Mouse (Mus musculus) heart, adult 2 months (tissue): ENCODE results near the gene Samd4b. TPM values are rescaled to one million over a fixed set of nuclear protein-coding genes. Genes with fewer than 3 reads are reported as not detected.

Experiments
- DNase-seq, 2 experiments: peaks; one replicate each; pipeline ENCODE4 v3.0.0; 2021
- H3K27ac ChIP-seq: fragments of 200-600 bp; 2 replicates; pipeline ENCODE4 v1.8.1; 2022
- H3K27me3 ChIP-seq: fragments of 200-500 bp; 2 replicates; pipeline ENCODE4 v1.6.1; 2012; ENCODE audit warnings: mild to moderate bottlenecking, low read length, inconsistent platforms, mixed read lengths; ENCODE audit not compliant: control insufficient read depth, insufficient read depth
- H3K36me3 ChIP-seq: fragments of 200-500 bp; 2 replicates; pipeline ENCODE4 v1.6.1; 2012; ENCODE audit warnings: low read length, inconsistent platforms; ENCODE audit not compliant: control insufficient read depth, insufficient read depth
- H3K4me1 ChIP-seq: fragments of 200-500 bp; 2 replicates; pipeline ENCODE4 v1.6.1; 2011; ENCODE audit warnings: low read length; ENCODE audit not compliant: control insufficient read depth, insufficient read depth
- H3K4me3 ChIP-seq: fragments of 200-600 bp; 2 replicates; pipeline ENCODE4 v1.8.1; 2022
- H3K79me2 ChIP-seq: fragments of 200-500 bp; replicated peaks from 2 replicates; pipeline ENCODE4 v1.6.1; 2012; ENCODE audit warnings: mild to moderate bottlenecking, inconsistent platforms, low read length, moderate library complexity, mixed read lengths; ENCODE audit not compliant: control insufficient read depth, insufficient read depth
- H3K9ac ChIP-seq: fragments of 200-500 bp; 2 replicates; pipeline ENCODE4 v1.6.1; 2012; ENCODE audit warnings: low read depth, mild to moderate bottlenecking, control low read depth, inconsistent platforms, low read length, mixed read lengths
- CTCF ChIP-seq: fragments of 200-600 bp; IDR thresholded peaks from 2 replicates; pipeline ENCODE4 v1.8.1; 2022; ENCODE audit warnings: antibody characterized with exemption, mild to moderate bottlenecking, moderate library complexity
- EP300 ChIP-seq: fragments of 200-500 bp; IDR thresholded peaks from 2 replicates; pipeline ENCODE4 v1.6.1; 2011; ENCODE audit warnings: low read depth, low read length, control low read depth; ENCODE audit not compliant: insufficient read depth
- POLR2A ChIP-seq: fragments of 200-500 bp; IDR thresholded peaks from 2 replicates; pipeline ENCODE4 v1.6.1; 2011; ENCODE audit warnings: mild to moderate bottlenecking, low read depth, low read length, control low read depth; ENCODE audit not compliant: insufficient read depth
- WGBS: fragments of 180-500 bp; shearing (Covaris S2); methylation state at CpG from one replicate; pipeline ENCODE4 v1.1.7; 2018; 5-methylcytosine and 5-hydroxymethylcytosine counted together
- intact Hi-C: fragments of 180-260 bp; cut with DNase I; formaldehyde crosslinking; loops from one replicate; pipeline ENCODE4 v1.15.1; 2025
- polyA plus RNA-seq: library from polyadenylated mRNA; depleted of rRNA; stranded (reverse); fragments of >200 nt; gene quantifications from 2 replicates; pipeline ENCODE4 v1.2.3, GENCODE M21; 2012
- total RNA-seq, 2 experiments: library from RNA; stranded (reverse); gene quantifications; 2 replicates each; pipeline ENCODE4 v1.2.3; 2021

Gene Samd4b
- total and polyA plus RNA-seq, 3 experiments, result 21.9 to 46.1 (median 22.4) TPM

DNA sequence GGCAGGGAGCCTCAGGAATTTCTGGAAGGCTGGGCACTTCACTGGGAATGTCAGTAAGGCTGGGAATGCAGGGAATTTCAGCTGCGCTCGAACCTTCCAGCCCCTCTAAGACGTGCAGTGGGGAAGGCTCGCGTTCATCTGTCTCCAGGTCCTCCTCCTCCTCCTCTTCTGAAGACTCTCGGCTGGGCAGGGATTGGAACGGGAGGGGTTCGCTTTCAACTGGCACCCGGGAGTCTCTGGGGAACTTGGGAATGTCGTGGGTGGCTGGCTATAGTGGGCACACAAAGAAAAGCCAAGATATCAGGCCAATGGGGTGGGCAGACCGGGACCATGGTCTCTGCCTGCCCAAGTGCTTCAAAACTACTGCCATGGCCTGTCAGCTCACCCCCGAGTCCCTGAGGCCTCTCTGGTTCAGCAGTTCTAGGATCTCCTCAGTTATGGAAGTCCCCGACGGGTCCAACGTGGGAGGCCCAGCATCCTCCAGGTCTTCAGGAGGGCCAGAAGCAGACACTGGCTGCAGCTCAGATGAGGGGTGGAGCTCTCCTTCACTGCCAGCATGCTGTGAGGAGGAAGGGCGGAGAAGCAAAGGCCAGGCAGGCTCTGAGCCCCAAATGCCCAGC, 235.4 kb downstream of the Samd4b start:
- H3K27ac ChIP-seq, result no peak overlapping the region
- WGBS, result 59% methylated on average over 16 of the region's 16 CpGs
- DNase-seq, result no peak
- no peak overlapping the region for H3K4me3 ChIP-seq
- no peaks in the 10 kb centered on the region for H3K27me3 ChIP-seq
- H3K4me1 ChIP-seq, result peaks cover 2% of the 10 kb centered on the region
- no peaks in the 10 kb centered on the region for H3K36me3 ChIP-seq
- intact Hi-C loops, result no loop called here
- TF ChIP-seq POLR2A (no peak), EP300 (no peak), CTCF (no peak)
- H3K79me2 ChIP-seq, result no peaks in the 10 kb centered on the region
- no peak overlapping the region for H3K9ac ChIP-seq

DNA sequence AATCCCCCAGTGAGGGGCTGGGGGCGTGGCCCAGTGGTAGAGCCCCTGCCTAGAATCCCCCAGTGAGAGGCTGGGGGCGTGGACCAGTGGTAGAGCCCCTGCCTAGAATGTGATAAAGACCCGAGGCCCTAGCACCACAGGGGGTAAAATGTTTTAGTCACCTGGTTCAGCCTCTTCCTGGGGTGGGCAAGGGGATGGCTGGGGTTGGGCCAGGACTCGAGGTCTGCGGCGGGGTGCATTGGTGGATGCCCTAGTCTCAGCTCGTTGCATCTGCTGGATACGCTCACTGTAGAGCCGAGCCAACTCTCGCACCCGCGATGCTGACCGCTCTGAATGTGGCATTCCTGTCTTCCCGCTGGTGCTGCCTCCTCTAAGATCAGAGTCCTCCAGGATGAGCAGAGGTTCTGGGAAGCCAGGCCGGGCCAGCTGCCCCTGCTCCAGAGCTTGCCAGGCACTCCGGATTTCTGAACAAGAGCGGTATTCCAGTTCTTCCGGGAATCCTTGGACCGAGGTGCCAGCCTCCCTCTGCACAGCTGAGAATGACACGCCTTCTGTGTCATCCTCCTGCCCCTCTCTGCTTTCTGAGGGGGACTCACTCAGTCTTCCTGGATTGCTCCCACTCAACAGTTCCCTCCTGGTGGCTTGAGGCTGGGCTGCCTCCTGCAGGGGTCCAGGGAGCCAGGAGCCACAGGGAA, 236.2 kb downstream of the Samd4b start:
- Histone ChIP-seq H3K27ac (no peak overlapping the region), H3K79me2 (no peaks in the 10 kb centered on the region), H3K9ac (no peak overlapping the region), H3K4me1 (peaks cover 5% of the 10 kb centered on the region), H3K4me3 (no peak overlapping the region), H3K27me3 (no peaks in the 10 kb centered on the region), H3K36me3 (no peaks in the 10 kb centered on the region)
- intact Hi-C loops, result no loop called here
- TF ChIP-seq CTCF, result no peak
- TF ChIP-seq POLR2A, result no peak
- no peak for TF ChIP-seq EP300
- WGBS, result 87% methylated on average over 20 of the region's 20 CpGs
- peak in 1 of 2 experiments; percentile 18 for DNase-seq

DNA sequence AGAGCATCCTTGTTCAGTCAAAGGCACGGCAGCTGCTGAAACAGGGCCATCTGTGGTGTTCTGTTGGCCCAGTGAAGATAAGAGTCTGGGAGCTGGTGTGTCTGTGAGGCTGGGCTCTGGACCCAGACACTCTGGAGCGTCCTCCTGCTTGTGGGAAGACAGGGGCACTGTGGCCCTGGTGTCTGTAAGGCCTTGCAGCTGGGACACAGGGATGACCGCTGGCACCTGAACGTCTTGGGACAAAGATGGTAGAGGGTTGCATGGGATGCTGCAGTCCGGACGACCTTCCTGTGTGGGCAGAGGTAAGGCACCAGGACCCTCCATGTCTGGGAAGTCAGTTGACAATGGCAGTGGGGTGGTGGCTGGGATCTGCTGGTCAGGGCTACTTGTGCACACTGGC, 237.7 kb downstream of the Samd4b start:
- intact Hi-C loops, result no loop called here
- H3K79me2 ChIP-seq, result no peaks in the 10 kb centered on the region
- H3K9ac ChIP-seq, result no peak overlapping the region
- H3K36me3 ChIP-seq, result no peaks in the 10 kb centered on the region
- peaks cover 8% of the 10 kb centered on the region for H3K4me1 ChIP-seq
- DNase-seq, result peak in 1 of 2 experiments; percentile 21
- H3K27me3 ChIP-seq, result no peaks in the 10 kb centered on the region
- H3K27ac ChIP-seq, result no peak overlapping the region
- WGBS, result 80% methylated on average over 6 of the region's 6 CpGs
- TF ChIP-seq CTCF (no peak), POLR2A (no peak), EP300 (no peak)
- no peak overlapping the region for H3K4me3 ChIP-seq

DNA sequence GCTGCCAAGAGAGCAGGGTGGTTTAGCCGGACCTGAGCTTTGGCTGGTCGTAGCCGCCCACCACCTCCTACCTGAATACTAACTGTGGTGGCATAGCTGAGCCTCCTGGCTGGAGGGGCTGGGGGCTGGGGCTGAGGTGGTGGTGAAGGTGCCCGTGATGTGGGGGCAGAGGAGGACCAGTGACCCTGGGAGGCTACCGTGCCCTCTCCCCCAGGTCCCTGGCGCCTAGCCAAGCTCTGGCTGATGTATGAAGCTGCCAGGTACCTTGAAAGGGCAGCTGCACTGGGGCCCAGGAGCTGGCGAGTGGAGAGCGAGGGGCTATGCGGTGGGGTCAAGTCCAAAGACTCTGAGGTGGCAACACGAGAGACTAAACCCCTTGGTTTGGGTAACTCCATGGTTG, 238.1 kb downstream of the Samd4b start:
- no peaks in the 10 kb centered on the region for H3K79me2 ChIP-seq
- DNase-seq, result peak in 1 of 2 experiments; percentile 25
- intact Hi-C loops, result no loop called here
- no peaks in the 10 kb centered on the region for H3K27me3 ChIP-seq
- TF ChIP-seq CTCF, result no peak
- TF ChIP-seq EP300, result no peak
- H3K9ac ChIP-seq, result no peak overlapping the region
- no peaks in the 10 kb centered on the region for H3K36me3 ChIP-seq
- 78% methylated on average over 10 of the region's 10 CpGs for WGBS
- H3K27ac ChIP-seq, result no peak overlapping the region
- peaks cover 8% of the 10 kb centered on the region for H3K4me1 ChIP-seq
- no peak overlapping the region for H3K4me3 ChIP-seq

DNA sequence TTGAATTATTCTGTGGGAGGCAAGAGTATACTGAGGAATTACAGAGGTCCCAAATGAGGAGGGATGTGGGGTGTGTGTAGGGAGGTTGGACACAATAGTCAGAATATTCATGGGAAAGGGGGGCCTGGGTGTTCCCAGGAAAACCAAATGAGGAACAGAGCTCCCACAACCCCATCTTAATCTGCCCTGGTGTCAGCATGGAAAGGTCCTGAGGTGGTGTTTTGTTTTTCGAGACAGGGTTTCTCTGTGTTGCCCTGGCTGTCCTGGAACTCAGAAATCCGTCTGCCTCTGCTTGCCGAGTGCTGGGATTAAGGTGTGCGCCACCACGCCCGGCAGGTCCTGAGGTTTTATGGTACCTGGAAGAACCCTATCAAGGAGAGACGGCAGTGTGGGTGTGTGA, 239.5 kb downstream of the Samd4b start:
- Histone ChIP-seq H3K9ac (no peak overlapping the region), H3K27me3 (no peaks in the 10 kb centered on the region), H3K4me3 (no peak overlapping the region), H3K79me2 (no peaks in the 10 kb centered on the region), H3K4me1 (peaks cover 8% of the 10 kb centered on the region), H3K36me3 (no peaks in the 10 kb centered on the region), H3K27ac (peak overlapping the region; percentile 68; the same call in 1 of the 2 replicates)
- no peak for DNase-seq
- intact Hi-C loops, result no loop called here
- no peak for TF ChIP-seq EP300
- no peak for TF ChIP-seq CTCF
- WGBS, result 59% methylated on average over 7 of the region's 7 CpGs

DNA sequence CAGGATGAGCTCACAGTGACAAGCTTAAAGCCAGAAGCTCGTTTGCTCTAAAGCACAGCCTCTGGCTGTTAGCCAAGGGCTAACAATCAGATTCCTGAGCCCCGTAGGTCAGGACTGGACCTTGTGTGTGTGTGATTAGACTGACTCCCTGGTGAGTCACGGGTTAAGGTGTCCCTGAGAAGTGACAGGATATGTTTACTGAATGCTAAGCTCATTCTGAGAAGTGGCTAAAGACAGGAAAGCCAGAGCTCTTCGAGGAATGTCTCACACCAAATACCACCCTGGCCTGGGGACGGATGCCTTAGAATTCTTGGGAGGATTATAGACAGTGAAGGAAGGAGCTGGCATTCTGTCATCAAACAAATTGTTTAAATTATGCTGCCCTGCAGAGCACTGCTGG, 240.0 kb downstream of the Samd4b start:
- Histone ChIP-seq H3K79me2 (no peaks in the 10 kb centered on the region), H3K36me3 (no peaks in the 10 kb centered on the region), H3K27me3 (no peaks in the 10 kb centered on the region), H3K27ac (peak overlapping the region; percentile 68; the same call in 1 of the 2 replicates), H3K4me1 (peaks cover 8% of the 10 kb centered on the region), H3K9ac (no peak overlapping the region), H3K4me3 (no peak overlapping the region)
- TF ChIP-seq CTCF (no peak), POLR2A (peak; percentile 22; the same call in 1 of the 2 replicates), EP300 (0 out of 2 replicates have a peak, but pooled peaks have one; percentile 19)
- intact Hi-C loops, result no loop called here
- peak in 1 of 2 experiments; percentile 14 for DNase-seq
- WGBS, result 7% methylated on average over 5 of the region's 5 CpGs
